8 mouse cellular contexts compared by ENCODE assay signal in the genomic region with DNA sequence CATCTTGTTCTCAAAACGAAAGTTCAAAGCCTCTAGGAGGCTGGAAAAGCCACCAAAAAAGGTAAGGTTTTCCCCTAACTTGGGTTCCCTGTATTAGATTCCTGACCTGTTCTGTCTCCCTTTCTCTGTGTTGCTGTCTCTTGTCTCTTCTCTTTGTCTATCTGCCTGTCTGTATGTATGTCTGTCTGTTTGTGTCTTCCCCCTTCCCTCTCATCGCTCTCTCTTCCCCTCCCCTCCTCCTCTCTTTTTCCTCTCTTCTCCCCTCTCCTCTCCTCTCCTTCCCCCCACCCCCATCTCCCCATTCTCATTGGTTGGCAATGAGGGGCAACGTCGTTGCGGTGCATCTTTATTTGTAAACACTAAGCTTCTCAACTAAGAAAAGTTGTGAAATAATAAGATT. TPM values are rescaled to one million over a fixed set of nuclear protein-coding genes. Genes with fewer than 3 reads are reported as not detected.
DNase-seq lines count a peak whose midpoint lies in the region; ATAC-seq and TF ChIP-seq lines count a peak whose summit lies in the region.

Gene Ino80b (minus strand): TSS at position 101 of the 400 bp plus-strand sequence.

- H3K9ac ChIP-seq in kidney, postnatal 0 days (ENCODE audit: low read depth, low read length) = peak within 1 kb of the TSS; percentile 58
- peak within 1 kb of the TSS; percentile 47 for H3K9ac ChIP-seq in midbrain, postnatal 0 days (replicated peaks; ENCODE audit: low read length, poor library complexity, severe bottlenecking)

- no peaks in the 10 kb centered on the region for H3K27me3 ChIP-seq in kidney, postnatal 0 days (ENCODE audit: insufficient read depth, low read length)
- H3K27me3 ChIP-seq in midbrain, postnatal 0 days (ENCODE audit: insufficient read depth, low read length) = no peaks in the 10 kb centered on the region

- WGBS in kidney, postnatal 0 days = 21% methylated on average over 5 of the region's 5 CpGs
- 19% methylated on average over 5 of the region's 5 CpGs for WGBS in midbrain, postnatal 0 days

- H3K4me1 ChIP-seq in kidney, postnatal 0 days (replicated peaks; ENCODE audit: insufficient read depth, low read length) = peaks cover 26% of the 10 kb centered on the region
- peaks cover 3% of the 10 kb centered on the region; the same call in 1 of the 2 replicates for H3K4me1 ChIP-seq in midbrain, postnatal 0 days (ENCODE audit: insufficient read depth, low read length)

- H3K9me3 ChIP-seq in kidney, postnatal 0 days (replicated peaks; ENCODE audit: low read length) = no peaks in the 10 kb centered on the region
- H3K9me3 ChIP-seq in midbrain, postnatal 0 days (ENCODE audit: low read length) = no peaks in the 10 kb centered on the region

- ATAC-seq in kidney, postnatal 0 days (replicated peaks; ENCODE audit: low FRiP score, low read depth) = no peak
- ATAC-seq in granulocyte monocyte progenitor cell, adult 5-6 weeks (replicated peaks; ENCODE audit: poor library complexity, severe bottlenecking) = no peak
- no peak for ATAC-seq in midbrain, postnatal 0 days (ENCODE audit: low FRiP score)
- no peak for ATAC-seq in CD4-positive, CD25-positive, alpha-beta regulatory T cell, adult 4 months

- peak within 1 kb of the TSS; percentile 47; the same call in 1 of the 2 replicates for H3K27ac ChIP-seq in kidney, postnatal 0 days
- no peak within 1 kb of the TSS for H3K27ac ChIP-seq in midbrain, postnatal 0 days (ENCODE audit: low read depth, low read length)

- peak within 1 kb of the TSS; percentile 95 for H3K4me2 ChIP-seq in kidney, postnatal 0 days (ENCODE audit: low read length)
- H3K4me2 ChIP-seq in midbrain, postnatal 0 days (ENCODE audit: low read depth, low read length, poor library complexity, severe bottlenecking) = peak within 1 kb of the TSS; percentile 80

- peak within 1 kb of the TSS; percentile 67 for H3K4me3 ChIP-seq in kidney, postnatal 0 days (replicated peaks; ENCODE audit: low read depth, low read length)
- peak within 1 kb of the TSS; percentile 66 for H3K4me3 ChIP-seq in midbrain, postnatal 0 days (ENCODE audit: low read depth, low read length)

- DNase-seq in kidney, postnatal 0 days (ENCODE audit: low spot score) = no peak
- no peak for DNase-seq in kidney, adult 8-10 months
- no peak for DNase-seq in adrenal gland, postnatal 25 days
- DNase-seq in left cerebral cortex, adult 8-10 months (ENCODE audit: low spot score in 2 of 2) = no peak
- no peak for DNase-seq in midbrain, postnatal 0 days (ENCODE audit: low spot score)
- no peak for DNase-seq in spleen, adult 18-20 months

- H3K36me3 ChIP-seq in kidney, postnatal 0 days (ENCODE audit: insufficient read depth, low read length) = no peaks in the 10 kb centered on the region
- H3K36me3 ChIP-seq in midbrain, postnatal 0 days (ENCODE audit: insufficient read depth, low read length) = no peaks in the 10 kb centered on the region

- no peak for TF ChIP-seq CTCF in kidney, postnatal 0 days (IDR thresholded peaks at IDR 0.05; ENCODE audit: low read depth)
- no peak for TF ChIP-seq CTCF in midbrain, postnatal 0 days (IDR thresholded peaks at IDR 0.05)

RNA-seq across cellular contexts. Expression of gene Ino80b, which starts in this region (rescaled TPM):
- polyA plus RNA-seq in kidney, postnatal 0 days (2015; fragmentation: Nextera tagmentation; extraction: Ambion mirVana) = 14.5 and 16.2 TPM in 2 replicates
- total RNA-seq in adrenal gland, postnatal 25 days (2021) = 24.3 and 31.3 TPM in 2 replicates
- 17.2 and 22.8 TPM in 2 replicates for total RNA-seq in granulocyte monocyte progenitor cell, adult 5-6 weeks (2014; fragmentation: Nextera tagmentation)
- 32.9 and 47.6 TPM in 2 replicates for total RNA-seq in granulocyte monocyte progenitor cell, adult 5-6 weeks (2017)
- 10 to 100 TPM; 22.0 to 26.8 (median 25.4) TPM for total RNA-seq in left cerebral cortex, adult 8-10 months (2022)
- total RNA-seq in midbrain, postnatal 0 days (2014; rRNA removed) = 29.4 and 40.9 TPM in 2 replicates
- polyA plus RNA-seq in midbrain, postnatal 0 days (2015; fragmentation: Nextera tagmentation; extraction: Ambion mirVana) = 14.6 and 16.2 TPM in 2 replicates
- polyA plus RNA-seq in CD4-positive, CD25-positive, alpha-beta regulatory T cell, adult 4 months (2017; shearing (Covaris generic)) = 1 to 10 TPM in 1 of 2 experiments, under 1 TPM in 1; 0.56 to 3.3 TPM
